Mouse (Mus musculus) ovary, adult 18-20 months (tissue): ENCODE results near the gene Rae1.

Experiments used
- DNase-seq: peaks from one replicate; pipeline ENCODE4 v3.0.0; 2022; ENCODE audit warnings: low spot score, mixed read lengths

The Rae1 gene

DNA sequence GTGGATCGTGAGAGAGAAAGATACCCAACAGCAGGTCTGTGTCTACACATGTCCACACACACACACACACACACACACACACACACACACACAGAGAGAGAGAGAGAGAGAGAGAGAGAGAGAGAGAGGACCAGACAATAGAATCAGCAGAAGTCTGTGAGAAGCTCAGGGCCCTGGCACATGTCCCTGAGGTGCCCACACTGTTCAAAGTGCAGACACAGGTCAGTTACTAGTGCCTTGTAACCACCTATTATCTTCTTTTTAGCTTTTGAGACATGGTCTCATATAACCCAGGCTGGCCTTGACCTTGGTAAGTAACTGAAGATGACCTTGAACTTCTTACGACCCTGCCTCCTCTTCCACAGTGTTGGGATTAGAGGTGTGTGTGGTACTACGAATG is 49.3 kb downstream of the Rae1 start:
- no peak for DNase-seq

DNA sequence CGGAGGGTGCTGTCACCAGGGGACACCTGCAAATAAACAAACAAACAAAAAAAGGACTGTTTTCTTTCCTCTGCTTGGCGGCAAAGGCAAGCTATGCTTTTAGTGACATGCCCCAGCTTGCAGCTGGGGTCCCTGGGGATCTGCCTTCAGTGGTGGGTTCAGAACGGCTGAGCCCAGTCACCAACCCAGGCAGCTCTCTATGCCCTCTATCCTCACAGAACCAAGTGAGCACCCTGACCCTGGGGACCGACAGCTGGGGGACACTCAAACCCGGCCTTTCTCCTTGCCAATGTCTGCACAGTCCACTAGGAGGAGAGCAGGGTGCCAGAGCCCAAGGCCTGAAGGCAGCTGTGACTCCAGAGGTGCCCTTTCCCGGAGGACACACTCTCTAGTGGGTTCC is 49.9 kb downstream of the Rae1 start:
- DNase-seq: no peak

DNA sequence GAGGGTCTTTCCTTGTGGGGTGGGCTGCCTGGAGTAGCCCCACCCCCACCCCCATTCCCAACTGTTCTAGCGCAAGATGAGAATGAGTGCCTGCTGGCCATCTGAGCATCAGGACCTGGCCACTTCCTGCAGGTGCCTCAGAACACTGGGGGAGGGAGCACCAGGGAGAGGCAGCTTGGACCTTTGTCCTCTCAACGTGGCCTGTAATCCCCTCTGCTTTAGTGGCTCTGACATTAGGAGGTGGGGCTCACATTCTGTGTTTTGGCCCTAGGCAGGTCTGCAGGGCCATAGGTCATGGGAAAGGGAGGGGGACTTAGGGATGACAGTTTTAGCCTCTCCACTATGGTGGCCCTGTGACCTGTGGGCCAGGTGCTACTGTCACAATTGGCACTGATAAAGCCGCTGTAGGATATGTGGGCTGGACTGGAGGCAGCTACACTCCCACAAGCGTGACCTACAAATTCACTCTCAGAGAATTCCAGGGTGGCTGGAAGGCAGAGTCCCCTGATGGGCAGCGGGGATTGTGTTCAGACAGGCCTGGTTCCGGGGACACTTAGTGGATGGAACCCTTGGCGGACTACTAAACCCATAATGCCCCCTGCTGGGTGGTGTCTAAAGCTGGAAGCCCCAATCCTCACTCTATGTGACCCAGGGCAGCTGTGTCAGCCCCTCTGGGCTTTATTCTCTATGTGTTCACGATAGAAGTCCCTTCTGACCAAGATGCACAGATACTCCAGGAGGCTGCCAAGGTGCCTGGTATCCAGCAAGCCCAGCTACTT is 50.9 kb downstream of the Rae1 start:
- DNase-seq: no peak

DNA sequence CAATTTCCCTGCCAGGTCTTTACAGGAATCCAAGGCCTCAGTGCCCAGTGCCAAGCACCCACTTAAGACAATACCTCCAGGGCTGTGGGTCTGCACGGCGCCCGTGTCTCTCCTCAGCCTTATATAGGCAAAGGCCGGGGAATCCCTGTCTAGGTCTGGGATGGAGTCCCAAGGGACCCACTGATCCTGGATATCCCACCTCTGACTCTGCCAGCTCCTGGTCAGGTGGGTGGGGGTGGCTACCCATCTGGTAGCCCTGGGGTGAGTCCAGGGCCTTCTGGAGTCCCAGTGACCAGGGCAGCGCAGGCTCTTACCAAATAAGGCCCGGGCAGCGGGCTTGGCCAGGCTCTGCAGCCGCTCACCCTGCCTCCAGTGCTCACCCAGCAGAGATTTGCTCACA is 53.0 kb downstream of the Rae1 start:
- no peak for DNase-seq

DNA sequence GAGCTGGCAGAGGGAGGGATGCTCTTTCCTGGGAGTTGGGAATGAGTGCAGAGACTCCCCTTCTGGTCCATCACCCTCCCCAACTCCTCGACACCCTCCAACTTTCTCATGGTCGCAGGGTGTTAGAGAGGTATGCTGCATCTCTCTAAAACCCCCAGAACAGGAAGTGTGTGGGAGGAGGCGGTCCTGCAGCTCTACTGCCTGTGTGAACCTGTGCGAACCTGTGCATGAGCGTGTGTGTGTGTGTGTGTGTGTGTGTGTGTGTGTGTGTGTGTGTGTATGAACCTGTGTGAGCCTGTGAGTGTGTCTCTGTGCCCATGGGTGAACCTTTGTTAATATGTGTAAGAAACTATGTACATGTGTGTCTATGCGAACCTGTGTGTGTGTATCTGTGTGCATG is 53.9 kb downstream of the Rae1 start:
- DNase-seq: no peak

DNA sequence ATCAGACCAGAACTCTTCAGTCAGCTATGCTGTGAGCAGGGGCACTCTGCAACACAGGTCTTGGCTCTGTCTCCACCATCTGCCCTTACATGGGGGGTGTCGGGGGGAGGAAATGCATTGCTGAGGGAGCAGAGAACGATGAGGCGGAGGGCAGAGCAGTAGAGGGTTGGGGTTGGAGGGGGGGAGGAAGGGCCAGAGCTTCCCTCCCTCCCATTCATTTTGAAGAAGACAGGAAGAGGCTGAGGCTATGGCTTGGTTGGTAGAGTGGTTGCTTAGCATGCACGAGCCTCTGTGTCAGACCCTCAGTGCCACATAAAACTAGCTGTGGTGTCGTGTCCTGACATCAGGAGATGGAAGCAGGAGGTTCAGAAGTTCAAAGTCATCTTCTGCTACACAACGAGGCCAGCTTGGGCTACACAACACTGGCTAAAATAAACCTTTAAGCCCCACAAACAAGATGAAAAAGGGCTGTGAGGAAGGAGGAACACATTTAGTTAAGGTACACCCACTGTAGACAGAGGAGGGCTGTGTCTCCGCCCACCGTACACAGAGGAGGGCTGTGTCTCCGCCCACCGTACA is 56.5 kb downstream of the Rae1 start:
- no peak for DNase-seq

DNA sequence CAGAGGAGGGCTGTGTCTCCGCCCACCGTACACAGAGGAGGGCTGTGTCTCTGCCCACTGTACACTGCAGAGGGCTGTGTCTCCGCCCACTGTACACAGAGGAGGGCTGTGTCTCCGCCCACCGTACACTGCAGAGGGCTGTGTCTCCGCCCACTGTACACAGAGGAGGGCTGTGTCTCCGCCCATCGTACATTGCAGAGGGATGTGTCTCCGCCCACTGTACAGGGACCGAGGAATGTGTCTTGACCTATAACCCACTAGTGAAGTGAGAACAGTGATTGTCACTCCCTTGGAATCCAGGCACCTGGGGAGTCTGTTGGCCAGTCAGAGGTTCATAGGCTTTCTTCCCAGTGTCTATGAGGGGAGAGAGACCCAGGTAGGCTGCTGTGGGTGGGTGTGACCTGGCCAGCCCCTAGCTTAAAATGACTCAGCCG is 57.0 kb downstream of the Rae1 start:
- no peak for DNase-seq

DNA sequence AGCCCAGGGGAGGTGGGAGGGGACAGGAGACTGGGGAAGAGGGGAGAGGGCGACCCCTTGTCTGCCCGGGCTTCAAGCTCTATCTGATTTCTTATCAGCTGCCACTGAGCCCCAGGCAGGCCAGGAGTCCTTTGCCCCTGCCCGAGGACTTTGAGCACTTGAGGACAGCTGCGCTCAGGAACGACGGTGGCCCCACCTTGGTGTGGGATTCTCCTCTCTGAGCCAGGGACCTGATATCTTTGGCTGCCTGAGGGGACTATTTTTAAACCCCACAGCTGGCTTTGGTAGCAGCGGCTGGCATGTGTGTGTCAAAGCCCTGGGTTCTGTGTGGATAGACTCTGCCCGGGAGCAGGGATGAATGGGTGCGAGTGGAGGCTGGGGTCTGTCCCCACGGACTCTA is 57.7 kb downstream of the Rae1 start:
- no peak for DNase-seq

DNA sequence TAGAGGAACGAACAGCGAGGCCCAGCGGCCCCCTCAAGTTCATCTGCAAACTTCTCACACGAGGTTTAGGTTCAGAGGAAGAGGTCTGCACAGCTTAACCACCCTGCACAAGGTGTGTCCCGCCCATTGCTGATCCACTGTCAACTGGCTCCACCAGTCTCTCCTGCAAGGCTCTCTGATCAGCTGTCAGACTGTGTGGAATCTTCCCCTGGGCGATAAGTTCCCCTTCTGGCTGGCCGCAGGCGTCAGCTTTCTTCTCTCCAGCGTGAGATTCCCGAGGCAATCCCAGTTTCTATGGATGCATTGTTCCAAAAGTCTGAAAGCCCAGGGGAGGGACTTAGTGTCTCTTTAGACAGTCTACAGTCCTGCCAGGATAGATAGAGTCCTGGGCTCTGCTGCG is 58.3 kb downstream of the Rae1 start:
- no peak for DNase-seq

DNA sequence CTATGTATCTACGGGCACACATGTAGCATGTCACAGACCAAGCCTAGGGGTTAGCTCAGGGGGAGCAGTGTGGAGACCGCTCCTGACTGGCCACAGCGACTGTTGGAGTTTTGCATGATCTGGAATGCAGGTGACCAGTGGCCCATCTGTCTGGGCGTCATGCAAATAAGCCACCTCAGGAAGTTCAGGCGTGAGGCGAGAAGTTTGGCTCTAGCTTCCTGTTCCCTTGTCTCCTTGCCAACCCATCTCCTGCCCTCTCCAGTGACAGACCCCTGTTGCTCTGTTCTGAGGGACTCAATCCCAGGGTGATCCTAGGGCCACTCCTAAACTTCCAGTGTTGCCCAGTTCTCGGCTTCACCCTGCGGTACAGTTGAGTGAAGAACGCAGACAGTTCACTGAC is 60.5 kb downstream of the Rae1 start:
- no peak for DNase-seq

DNA sequence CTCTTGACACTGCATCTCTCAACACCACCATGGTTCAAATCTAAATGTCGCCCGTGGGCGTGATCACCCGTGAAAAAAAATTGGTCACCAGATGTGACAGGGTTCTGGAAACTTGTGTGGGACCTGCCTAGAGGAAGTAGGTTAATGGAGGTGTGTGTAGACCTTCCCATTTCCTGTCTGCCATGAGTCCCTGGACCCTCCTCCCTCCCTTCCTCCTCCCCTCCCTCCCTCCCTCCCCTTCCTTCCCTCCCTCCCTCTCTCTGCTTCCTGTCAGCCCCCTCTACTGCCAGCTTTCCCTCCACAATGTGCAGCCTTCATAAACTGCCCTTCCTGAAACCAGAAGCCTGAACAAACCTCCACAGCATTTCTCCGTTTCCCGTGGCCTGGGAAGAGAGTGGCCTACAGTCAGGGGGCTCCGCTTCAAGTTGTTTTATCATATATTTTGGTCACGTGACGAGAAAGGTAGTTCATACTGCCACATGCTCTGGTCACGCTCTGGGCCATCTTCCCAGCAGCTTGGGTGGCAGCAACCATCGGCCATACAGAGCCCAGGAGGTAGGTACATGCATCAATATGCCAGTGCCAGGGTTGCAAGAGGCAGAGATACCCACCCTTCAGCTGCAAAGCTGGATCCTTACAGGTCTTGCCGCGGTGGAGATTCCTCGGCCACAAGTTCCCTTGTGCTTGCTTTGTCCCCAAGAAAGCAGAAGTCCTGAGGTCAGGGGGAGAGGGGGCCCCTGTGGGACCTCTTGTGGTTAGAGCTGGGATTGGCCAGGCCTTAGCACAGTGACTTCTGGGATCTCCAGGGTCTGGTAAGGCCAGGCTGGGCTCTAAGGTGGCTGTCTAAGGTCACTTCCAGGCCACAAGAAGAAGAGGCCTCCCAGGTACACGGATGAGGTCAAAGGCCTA is 61.8 kb downstream of the Rae1 start:
- DNase-seq: no peak

DNA sequence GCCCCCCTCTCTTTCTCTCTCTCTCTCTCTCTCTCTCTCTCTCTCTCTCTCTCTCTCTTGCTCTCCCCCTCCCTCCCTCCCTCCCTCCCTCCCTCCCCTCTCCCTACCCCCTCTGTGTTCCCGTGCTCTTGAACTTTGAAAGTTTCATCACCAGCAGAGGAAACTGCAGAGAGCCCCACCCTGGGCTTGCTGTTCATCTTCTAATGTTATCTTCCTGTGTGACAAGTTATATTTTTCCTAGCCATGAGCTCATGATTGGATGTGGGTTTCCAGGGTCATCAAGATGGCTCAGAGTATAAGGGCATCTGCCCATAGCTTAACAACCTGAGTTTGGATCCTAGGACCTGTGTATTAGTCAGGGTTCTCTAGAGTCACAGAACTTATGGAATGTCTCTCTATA is 63.3 kb downstream of the Rae1 start:
- no peak for DNase-seq

DNA sequence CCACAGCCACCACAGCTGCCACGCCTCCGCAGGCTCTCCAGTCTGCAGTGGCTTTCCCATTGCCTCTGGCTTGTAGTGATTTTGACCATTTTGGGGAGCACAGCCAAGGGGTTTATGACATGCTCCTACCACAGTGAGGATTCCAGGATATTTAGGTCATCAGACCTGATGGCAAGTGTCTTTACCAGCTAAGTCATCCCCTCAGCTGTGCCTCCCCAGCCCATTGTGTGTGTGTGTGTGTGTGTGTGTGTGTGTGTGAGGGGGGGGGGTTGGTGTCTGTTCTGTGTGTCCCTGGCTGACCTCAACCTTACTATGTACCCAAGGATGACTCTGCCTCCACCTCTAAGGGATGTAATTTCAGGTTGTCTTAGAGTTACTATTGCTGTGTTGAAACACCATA is 64.9 kb downstream of the Rae1 start:
- no peak for DNase-seq
